Mouse (Mus musculus) left cerebral cortex, adult 9 months (tissue): ENCODE data around the gene Olfr344.

Source experiments
- DNase-seq, 2 experiments: peaks; one replicate each; pipeline ENCODE4 v3.0.0; 2022; ENCODE audit warnings: low spot score in 2 of 2

Gene Olfr344

GRCm38 (mm10) chr2:36566362-36566761, at the start of gene Olfr344:
Olfr344 (plus strand) TSS chr2:36566662.
- DNase-seq, result no peak

- DNase-seq, result no peak
Measured at GRCm38 (mm10) chr2:36524698-36525097, 41.8 kb upstream of the Olfr344 start, which contains the start of gene Olfr342. Olfr342 (plus strand) TSS chr2:36524998.

GRCm38 (mm10) chr2:36565156-36565555, 1.3 kb upstream of the Olfr344 start:
- DNase-seq, result peak; percentile 5 to 11

- DNase-seq, result no peak
Measured at GRCm38 (mm10) chr2:36567022-36567421, 560 bp downstream of the Olfr344 start.

GRCm38 (mm10) chr2:36567845-36568244, 1.4 kb downstream of the Olfr344 start:
- DNase-seq, result no peak
